Mouse (Mus musculus) NIH3T3 (cell line): ENCODE results near the gene Yju2.

Experiments
- DNase-seq: peaks from one replicate; pipeline ENCODE4 v3.0.0-alpha.2; 2012; ENCODE audit warnings: low read depth

Yju2 gene

DNA sequence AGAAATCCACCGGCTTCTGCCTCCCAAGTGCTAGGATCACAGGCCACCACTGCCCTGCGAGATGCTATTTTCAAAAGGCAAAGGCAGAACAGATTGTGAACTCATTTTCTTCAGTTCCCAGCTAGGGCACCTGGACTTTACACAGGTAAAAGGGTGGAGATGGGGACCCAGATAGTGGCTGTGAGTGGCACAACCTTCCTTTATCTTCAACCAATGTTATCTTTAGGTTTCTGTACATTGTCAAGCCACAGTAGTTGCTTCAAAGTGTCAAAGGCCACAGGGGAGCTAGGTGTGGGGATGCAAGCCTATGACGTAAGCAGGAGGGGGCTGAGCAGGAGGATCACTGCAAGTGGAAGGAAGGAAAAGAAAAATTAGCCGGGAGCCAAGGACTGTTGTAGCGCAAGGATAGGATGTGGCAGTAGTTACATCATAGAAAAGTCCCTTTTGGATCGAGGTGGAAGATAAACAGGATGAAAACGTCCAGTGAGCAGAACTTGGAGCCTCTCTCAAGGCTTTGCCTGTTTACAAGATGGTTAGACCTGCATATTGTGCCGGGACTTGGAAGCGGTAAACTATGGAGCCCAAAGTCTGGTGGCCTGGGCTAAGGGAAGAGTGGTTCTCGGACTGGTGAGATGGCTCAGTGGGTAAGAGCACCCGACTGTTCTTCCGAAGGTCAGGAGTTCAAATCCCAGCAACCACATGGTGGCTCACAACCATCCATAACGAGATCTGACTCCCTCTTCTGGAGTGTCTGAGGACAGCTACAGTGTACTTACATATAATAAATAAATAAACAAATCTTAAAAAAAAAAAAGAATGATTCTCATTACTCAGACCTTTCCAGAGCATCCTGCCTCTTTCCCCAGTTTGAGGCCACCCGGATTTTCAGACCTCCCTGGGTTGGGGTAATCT, 48.8 kb downstream of the Yju2 start:
- DNase-seq, result peak; percentile 29

DNA sequence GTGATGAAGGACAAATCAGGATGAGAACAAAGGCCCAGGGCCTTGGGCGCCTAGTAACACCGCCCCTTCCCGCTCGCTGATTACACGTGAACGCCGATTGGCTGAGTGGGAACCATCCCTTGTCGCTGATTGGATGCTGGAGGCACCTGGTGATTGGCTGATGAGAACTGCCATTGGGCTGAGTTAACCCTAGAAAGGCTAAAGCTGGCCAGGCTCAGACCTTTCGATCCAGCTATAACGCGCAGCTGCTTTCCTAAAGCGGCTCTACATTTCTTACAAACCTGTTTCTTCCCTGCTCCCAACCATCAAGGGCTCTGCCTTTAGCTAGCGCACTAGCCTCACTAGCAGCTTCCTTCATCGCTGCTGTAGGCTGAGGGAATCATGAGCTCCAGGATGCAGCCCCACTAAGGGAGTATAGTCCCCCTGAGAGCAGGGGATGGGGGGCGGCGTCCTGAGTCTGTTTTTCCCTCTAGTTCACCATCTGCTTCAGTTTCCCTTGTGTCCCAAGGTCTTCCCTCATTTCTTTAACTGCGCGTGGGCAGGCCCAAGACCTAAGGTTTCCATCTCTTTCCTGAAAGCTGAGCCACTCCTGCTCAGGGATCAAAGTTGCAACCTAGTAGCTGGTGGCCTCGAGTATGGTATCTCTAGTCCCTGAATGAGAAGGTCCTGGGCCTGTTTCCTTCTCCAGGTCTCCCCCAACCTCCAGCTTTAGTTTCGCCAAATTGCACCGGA, 49.6 kb downstream of the Yju2 start:
- DNase-seq, result peak; percentile 97

DNA sequence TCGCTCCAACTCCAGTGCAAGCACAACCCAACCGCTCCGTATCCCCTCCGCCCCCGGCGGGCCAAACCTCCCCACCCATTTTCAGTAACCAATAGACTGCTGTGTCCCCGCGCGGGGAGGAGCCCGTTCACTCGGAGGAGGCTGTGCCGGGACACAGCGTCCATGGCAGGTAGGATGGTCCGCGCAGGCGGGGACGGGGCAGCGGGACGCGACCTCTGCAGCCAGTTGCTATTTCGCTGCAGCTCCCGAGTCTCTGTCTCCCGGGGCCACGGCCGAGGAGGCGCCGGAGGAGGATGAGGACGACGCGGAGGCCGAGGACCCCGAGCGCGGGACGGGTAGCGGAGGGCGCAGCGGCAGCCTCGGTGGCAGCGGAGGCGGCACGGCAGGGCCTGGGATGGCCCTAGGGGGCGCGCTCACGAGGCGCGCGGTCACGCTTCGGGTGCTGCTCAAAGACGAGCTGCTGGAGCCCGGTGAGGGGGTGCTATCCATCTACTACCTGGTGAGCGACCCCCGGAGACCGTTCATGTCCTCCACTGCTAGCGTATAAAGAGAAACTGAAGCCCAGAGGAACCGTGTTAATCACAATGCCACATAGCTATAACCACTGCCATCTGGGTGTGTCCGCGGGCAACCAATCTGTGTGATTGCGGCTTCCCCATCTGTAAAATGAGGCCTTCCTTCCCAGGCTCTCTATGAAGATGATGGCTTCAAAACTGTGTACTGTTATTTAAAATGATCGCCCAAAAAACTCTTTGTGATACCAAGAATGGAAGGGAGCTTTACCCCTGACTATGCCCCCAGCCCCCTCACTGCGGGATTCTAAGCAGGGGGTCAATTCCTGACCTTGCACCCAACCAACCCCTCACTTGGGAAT, 50.4 kb downstream of the Yju2 start:
- peak; percentile 93 for DNase-seq

DNA sequence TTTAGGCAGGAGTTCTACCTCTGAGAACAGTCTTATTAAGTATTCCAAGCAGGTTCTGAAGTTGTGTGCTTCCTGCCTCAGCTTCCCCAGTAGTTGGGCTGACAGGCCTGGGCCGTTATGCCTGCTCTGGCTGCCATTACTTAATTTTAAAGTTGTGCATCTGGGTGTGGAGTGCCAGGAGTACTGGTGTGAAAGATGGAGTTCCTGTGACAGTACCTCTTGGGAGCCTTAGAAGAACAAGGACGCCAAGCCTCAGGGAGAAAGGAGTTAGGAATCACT, 51.0 kb downstream of the Yju2 start:
- DNase-seq, result no peak

DNA sequence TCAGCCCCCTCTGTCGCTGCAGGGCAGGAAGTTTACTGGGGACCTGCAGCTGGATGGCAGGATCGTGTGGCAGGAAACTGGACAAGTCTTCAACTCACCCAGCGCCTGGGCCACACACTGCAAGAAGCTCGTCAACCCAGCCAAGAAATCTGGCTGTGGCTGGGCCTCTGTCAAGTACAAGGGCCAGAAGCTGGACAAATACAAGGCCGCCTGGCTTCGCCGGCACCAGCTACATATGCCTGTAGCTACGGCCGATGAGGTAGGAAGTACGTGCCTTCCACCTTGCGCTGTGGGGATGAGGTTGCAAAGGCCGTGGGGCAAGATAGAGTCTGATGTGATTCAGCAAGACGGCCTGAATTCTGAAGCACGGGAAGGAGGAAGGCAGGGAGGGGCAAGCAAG, 51.4 kb downstream of the Yju2 start:
- DNase-seq, result no peak

DNA sequence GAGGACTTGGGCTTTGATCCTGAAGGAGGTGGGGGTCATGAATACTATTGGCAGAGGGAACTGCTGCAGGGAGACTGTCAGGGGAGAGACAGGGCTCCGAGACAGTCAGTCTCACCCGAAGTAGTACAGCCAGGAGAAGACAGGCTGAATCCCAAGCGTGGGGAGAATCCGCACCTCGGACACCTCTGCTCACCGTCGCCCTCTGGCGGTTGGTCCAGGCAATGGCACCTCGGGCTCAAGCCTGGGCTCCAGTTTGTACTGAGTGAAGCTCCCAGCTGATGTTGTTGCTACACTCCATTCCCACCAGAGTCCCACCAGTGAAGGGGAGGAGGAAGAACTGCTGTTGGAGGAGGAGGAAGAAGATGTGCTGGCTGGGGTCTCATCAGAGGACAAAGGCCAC, 51.8 kb downstream of the Yju2 start:
- DNase-seq, result peak; percentile 89

DNA sequence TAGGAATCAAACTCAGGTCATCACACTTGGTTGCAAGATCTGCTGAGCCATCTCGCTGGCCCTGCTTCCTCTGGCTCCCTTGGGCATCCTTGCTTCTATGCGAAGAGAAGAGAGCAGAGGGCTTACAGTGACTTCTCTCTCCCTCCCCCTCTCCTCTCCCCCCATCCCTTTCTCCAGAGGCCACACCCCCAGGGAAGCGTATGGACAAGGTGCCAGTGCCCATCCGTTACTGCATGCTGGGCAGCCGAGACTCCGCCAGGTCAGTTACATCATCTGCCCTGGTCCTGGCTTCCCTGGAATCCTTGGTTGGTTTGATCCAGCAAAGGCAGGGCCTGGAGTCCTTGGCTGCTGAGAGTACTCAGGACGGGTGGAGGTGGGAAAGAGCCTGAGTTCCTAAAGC, 52.5 kb downstream of the Yju2 start:
- no peak for DNase-seq

DNA sequence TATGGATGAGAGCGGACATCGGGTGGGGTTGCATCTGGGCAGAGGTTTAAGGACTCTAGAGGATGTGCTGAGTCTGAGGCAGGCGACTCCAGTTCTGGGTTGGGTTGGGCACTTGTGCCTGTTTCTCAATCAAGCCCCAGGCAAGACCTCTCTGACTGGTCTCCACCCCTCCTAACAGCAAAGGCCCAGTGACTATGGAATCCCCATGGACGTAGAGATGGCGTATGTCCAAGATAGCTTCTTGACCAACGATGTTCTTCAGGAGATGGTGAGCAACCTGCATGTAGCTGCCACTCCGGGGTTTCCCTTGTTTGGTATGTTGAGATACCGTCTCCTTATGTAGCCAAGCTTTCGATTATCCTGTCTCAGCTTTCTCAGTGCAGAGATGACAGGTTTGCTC, 56.4 kb downstream of the Yju2 start:
- peak; percentile 58 for DNase-seq

DNA sequence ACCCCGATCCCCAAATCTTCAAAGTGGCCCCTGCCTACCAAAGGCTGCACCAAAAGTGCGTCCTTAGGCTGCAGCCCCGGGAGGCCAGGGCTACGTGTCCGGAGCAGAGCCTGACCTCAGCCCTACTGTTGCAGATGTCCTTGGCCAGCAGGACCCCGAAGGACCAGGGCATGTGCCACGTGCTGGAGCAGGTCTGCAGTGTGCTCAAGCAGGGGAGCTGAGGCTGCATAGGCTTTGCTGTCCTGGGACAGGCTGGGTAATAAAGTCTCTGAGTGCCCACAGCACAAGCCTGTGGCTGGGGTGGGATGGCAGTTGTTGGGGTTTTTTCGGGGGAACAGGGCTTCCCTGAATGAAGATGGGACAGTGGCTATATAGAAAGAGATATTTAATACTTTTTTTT, 57.5 kb downstream of the Yju2 start:
- DNase-seq, result no peak

DNA sequence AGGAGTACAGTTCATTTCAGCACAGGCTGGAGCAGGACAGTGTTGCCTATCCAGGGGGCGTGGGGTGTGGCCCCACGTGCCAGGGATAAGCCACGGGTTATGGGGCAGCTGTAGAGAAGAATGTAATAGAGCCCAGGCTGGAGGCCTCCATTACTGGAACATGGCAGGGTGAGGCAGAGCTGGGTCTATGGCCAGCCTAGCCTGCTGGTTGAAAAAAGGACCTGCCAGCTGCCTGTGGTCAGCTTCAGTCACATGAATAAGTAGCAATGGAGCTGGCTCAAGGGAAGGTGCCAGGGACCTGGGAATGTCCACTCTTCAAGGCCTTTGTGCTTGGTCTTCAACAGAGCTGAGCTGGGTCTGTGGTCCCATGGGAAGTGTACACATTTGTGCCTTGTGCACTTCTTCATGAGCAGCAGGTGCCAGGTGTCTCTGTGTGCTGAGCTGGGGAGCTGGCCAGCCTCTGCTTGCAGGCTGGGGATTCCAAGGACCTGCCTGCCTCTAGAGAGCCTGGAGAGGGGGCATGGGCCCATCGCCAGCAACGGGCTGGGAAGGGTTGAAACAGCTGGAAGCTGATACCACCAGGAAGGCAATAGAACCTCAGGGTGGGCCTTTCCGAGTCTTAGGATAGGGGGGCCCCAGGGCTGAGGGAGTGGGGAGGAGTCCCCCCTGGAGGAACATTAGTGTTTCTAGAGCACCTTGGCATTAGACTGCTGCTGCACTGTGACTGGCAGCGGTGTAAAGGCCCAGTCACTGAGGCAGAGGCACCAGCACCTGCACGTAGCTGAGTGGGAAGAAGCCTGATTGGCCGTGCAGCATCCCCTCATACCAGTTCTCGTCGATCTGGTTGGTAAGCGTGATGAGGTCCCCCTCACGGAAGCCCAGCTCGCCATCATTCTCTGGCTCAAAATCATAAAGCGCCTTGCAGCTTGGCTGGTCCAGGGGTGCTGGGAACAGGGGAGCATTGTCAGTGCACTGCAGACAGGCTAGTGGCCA, 58.2 kb downstream of the Yju2 start:
- no peak for DNase-seq

DNA sequence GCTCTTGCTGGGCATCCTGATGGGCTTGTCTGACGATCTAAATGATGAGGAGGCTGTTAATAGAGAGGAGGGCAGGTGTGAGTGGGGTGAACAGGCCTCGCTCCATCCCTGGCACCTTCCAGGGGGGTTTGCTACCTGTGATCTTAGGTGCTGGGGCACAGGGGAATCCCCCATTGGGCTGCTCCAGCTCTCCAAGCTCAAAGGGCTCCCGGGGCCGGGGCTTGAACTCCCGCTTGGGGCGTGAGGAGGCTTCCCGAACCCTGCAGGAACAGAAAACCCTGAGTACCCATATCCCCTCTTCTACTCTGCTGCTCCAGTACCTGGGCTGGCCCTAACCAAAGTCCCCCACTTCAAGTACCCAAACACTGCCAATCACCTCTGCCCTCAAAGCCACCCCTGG, 58.9 kb downstream of the Yju2 start:
- DNase-seq, result no peak
